Mouse (Mus musculus) brain, embryonic 14.5 days (tissue): ENCODE measurements around the gene Tmem104. TPM values are rescaled to one million over a fixed set of nuclear protein-coding genes. Genes with fewer than 3 reads are reported as not detected.
A peak's percentile ranks its signal among the peaks of the same experiment; 100 is the strongest.

ENCODE experiments used
- DNase-seq: peaks from one replicate; pipeline ENCODE4 v3.0.0-alpha.2; 2011; ENCODE audit warnings: low read depth
- CTCF ChIP-seq: fragments of 200-500 bp; IDR thresholded peaks from 2 replicates; pipeline ENCODE4 v1.5.1; 2012; ENCODE audit warnings: inconsistent platforms, mild to moderate bottlenecking, moderate library complexity, borderline replicate concordance; ENCODE audit not compliant: insufficient read depth, insufficient read length; ENCODE audit errors: extremely low read depth
- POLR2A ChIP-seq: fragments of 200-500 bp; IDR thresholded peaks from 2 replicates; pipeline ENCODE4 v1.6.1; 2012; ENCODE audit warnings: mild to moderate bottlenecking, inconsistent platforms, borderline replicate concordance; ENCODE audit not compliant: poor library complexity, insufficient read depth, insufficient read length, severe bottlenecking; ENCODE audit errors: extremely low read depth
- polyA plus RNA-seq: library from polyadenylated mRNA; depleted of rRNA; stranded (reverse); fragments of >200 nt; gene quantifications from 2 replicates; pipeline ENCODE4 v1.2.3, GENCODE M21; 2012

The Tmem104 gene
- polyA plus RNA-seq, 1 experiment = 10.7 TPM

DNA sequence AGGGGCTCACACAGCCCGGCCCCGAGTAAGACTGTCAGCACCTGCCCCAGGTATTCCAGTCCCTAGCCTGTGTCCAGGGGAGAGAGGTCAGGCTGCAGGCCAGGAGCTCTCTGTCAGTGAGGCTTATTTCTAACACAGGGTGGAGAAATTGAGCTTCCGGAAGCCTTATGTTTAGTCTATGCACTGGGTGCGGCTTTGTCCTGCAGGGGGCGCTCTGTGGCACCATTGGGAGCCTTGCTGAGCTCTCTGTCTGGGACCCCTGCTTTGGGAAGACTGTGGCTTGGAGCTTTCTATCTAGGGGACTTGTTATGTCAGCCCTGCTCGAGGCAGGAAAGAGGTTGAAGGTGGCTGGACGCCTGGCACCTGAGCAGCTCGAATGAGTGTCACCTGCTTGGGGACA, 37.6 kb downstream of the Tmem104 start:
- TF ChIP-seq POLR2A (no peak), CTCF (peak; percentile 72)
- peak; percentile 72 for DNase-seq

DNA sequence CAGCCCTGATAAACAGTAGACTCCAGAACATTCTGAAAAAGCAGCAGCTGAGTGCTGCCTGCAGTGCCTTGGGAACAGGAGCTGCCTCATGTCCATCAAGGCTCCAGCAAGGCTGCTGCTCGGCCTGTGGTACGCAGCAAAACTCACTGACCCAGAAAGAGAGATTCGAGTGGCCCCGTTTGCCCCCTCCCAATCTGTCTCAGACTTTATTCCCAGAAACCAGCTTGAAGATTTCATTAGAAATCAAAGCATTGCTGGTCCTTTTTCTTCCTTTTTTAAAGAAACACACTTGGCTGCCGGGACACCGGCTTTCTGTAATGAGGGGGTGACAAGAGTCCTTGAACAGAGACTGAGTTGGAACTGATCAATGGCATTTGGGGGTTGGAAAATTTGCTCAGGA, 38.0 kb downstream of the Tmem104 start:
- TF ChIP-seq POLR2A (no peak), CTCF (no peak)
- DNase-seq = peak; percentile 47

DNA sequence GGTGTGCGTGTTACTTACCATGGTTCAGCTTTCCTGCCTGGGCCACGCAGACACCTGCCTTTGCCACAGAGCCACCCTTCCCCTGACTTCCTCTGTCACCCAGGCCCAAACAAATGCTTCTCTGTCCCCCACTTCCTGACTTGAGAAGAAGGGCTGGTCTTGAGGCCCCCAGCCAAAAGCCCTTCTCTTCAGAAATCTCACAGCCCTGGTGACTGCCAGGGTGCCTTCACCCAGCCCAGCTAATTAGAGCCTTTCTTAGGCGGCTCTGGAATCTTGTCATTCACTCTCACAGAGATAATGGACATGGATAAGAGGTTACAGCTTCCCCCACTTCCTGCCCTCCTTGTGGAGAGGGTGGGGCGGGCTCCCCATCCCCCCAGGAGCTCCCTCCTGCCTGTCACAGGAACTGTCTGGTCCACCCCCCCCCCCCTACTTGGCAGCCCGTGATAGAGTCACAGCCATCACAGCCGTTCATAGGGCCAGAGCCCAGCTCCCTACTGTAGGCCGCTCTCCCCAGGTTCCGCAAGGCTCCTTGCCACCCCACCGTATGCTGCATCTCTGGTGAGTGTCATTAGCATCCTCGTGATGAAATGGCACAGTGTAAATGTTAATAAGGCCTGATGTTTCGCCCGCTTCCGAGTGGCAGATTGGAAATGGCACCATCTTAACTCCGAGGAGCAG, 39.7 kb downstream of the Tmem104 start:
- TF ChIP-seq CTCF = no peak
- TF ChIP-seq POLR2A = no peak
- DNase-seq = peak; percentile 91

DNA sequence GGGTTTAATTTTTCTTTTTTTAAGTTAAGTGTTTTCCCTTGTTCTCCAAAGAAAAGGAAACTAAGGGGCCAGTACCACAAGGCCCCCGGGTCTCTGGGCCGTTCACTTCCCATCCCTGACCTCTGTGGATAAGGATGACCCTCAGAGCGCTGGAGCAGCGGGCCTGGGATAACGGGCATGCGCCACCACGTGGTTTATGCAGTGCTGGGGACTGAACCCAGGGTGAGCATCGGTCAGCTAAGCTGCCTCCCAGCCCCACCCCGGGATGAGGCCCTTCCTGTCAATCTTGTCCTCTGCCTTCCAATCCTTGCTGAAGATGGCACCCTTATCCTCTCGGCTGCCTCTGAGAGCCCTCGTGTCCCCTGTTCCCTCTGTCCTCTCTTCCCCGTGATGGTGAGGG, 40.4 kb downstream of the Tmem104 start:
- TF ChIP-seq POLR2A (no peak), CTCF (no peak)
- DNase-seq = no peak

DNA sequence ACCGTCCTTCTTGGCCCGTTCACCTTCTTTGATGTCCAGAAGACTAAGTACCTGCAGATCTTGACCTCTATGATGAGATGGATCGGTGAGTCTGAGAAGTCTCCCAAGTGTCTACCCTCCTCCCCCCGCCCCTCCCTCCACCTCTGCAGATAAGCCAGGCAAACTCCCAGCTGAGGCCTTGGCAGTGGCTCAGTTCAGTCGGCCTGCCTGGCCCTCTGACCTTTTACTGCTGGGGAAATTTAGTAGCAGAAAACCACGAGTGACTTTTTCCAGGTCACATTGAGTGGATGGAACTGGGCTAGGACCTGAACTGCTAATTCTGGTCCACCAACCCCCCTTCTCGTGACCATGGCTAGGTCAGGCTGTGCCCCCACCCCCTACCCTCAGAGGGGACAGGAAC, 41.1 kb downstream of the Tmem104 start:
- DNase-seq = no peak
- no peak for TF ChIP-seq CTCF
- TF ChIP-seq POLR2A = no peak

DNA sequence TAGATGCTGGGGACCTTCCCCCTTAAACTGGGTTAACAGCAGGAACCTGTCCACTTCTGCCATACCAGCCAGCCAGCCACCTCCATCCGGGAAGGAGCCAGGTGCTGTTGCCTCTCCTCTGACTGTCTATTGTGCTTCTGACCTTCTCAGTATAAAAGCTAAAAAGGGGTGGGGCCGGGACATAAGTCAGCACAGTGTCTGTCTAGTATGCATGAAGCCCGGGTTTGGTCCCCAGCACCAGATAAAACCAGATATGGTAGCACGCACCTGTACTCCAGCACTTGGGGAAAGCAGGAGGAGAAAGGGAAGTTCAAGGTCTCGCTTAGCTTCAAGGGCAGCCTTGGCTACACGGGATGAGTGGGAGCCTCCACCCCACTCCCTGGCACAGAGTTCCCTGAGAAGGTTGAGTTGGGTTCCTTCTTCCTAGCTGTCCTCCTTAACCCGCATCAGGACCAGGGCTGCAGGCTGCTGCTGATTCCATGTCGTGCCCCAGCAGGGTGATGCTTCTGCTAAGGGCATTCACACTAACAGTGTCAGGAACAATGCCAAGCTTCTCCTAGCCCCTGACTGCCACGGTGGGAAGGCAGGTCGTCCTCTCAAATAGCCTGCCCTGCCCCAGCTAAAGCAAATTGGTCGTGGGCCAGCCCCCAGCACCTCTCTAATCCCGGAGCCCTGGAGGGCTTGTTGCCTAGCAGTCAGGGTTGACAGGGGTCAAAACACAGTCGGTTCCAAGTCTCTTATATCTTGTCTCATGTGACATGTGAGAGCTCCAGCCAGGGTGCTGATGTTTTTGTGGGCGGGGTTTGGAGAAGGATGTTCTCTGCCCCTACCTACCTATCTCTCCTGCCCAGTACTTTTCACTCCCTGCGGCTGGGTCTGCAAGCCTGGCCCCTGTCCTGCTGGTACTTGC, 42.0 kb downstream of the Tmem104 start:
- TF ChIP-seq POLR2A = no peak
- no peak for TF ChIP-seq CTCF
- DNase-seq = no peak

DNA sequence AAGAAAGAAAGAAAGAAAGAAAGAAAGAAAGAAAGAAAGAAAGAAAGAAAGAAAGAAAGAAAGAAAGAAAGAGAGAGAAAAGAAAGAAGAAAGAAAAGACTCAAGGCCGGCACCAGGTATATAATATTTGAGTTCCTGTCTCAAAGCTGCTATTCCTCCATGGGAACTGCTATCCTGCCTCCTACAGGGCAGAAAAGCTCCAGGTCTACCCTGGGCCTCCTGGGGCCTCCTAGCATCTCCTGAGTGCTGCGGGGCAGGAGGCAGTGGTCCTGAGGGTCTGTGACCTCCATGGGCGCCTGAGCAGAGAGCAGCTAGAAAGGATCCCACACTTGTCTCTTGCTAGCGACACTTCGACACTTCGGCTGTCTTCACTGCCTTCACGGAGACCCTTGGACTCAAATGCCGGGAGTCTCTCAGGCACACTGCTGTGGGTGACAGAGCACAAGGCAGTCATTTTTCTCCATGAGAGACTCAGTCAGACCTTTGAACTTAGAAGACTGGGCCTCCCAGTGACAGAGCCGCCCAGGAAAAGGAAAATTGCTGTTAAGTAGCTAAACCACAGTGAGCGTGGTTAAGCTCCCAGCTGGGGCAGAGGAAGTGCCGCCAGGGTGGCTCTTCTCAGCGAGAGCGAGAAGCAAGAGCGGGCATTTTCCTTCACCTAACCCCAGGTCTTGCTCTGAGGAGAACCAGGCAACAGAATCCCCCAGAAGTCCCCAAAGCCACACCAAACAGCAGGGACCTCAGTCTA, 44.1 kb downstream of the Tmem104 start:
- no peak for DNase-seq
- no peak for TF ChIP-seq CTCF

DNA sequence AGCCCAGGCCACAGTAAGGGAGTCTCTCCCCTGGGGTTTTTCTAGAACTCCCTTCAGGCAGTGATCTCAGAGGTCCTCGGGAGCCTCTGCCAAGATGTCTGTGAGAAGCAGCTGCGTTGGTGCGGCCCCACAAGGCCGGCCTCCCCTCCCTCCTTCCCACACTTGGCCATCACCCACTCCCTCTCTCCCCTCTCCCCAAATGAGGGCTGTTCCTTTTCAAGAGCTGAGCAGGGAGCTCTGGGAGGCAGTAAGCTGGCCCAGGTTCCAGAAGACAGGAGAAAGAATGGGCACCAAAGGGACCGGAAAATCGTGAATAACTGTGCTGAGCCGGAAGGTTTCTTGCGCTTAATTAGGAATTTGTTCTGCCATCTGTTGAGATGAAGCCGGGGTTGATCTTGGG, 44.6 kb downstream of the Tmem104 start:
- peak; percentile 93 for DNase-seq
- no peak for TF ChIP-seq POLR2A
- no peak for TF ChIP-seq CTCF

DNA sequence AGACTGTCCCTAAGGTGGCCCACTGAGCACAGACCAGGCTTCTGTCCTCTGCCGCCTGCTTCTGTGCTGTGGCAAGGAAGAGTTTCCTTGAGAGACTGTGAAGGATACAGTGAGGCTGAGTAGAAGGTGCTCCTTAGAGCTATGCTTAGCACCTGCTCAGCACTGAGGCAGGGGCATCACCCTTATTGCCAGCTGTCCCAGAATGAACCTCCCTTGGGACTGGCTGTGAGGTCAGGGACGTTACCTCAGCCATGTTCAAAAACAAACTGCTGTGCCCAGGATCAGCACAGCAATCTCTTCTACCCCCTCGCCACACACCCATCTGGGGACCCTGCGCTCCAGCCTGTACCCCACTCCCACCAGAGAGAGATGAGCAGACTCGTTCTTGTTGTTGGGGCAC, 45.6 kb downstream of the Tmem104 start:
- no peak for TF ChIP-seq CTCF
- no peak for TF ChIP-seq POLR2A
- DNase-seq = no peak

DNA sequence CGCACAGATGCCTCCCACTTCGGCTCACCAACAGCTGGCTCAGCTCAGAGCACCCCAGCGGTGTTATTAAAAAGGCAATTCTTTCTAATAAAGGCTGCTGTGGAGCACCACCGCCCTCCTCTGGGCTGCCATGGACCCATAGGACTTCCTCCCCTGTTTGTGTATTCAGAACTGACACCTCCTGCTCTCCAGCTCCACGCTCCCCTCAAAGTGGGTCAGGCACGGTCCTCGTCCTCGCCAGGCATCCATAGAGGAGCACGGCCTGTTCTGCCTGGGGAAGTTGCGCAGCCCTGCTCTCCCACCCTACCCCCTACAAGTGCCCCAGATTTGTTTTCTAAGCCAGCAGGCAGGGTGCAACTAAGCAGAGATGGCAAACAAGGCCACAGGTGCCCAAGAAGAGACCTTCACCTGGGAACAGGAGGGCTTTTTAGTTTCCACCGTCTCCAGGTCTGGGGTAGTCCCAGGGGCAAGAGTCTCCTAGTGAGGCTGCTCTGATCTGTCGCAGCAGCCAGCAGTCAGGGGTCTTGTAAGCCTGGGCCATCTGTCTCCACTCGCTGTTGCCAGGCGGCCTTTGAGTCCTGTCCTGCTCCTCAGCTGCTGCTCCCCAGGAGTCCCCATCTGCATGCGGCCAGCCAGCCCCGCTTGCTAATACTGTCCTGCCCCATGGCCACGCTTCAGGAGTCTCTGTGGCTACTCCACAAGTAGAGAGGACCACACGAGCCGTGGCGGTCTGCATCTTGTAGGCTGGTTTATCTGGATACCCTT, 46.4 kb downstream of the Tmem104 start:
- TF ChIP-seq CTCF = no peak
- no peak for TF ChIP-seq POLR2A
- peak; percentile 79 for DNase-seq

DNA sequence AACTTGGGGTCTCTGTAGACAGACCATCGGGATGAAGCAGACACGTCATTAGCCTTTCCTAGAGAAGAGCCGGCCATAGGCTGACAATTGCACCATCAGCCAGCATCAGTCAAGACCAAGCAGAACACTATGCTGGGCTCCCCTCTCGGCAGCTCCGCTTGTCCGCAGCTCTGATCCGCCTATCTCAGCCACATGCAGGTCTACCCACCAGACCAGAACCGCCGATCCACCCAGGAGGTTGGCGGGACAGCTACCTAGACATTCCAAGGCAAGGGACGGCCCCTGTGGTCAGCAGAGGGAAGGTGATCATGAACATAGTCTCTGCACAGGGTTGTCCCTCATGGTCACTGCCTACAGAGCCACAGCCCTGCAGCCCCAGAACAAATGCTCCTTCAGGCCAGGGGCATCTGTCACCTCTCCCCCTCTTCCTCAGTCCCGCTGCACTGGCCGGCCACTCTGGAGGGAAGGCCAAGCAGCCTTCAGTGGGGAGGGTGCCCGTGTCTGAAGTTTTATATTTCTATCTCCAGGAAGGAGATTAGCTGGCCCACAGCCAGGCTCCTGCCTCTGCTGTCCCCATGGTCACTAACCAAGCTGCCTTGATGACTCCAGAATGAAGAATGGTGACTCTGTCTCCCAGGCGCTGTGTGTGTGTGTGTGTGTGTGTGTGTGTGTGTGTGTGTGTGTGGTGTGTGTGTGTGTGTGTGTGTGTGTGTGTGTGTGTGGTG, 47.2 kb downstream of the Tmem104 start:
- TF ChIP-seq POLR2A = no peak
- no peak for TF ChIP-seq CTCF
- DNase-seq = peak; percentile 43

DNA sequence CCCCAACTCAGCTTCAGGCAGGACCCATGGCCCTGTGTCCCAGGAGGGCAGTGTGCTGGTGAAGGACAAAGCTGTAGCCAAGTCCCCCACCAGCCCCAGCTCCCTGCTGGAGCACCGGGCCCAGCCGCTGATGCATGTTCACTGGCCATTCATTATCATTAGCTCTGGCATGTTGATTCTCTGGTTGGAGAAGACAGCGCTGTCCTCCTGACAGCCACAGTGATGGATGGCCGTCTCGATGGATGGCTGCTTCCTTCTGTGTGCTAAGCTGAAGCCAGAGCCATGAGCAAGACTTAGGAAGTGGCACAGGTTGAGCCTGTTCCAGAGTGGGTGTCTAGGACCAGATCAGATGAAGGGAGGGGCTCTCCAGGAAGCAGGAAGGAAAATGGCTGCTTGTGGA, 49.3 kb downstream of the Tmem104 start:
- TF ChIP-seq CTCF (no peak), POLR2A (no peak)
- no peak for DNase-seq
